Mouse (Mus musculus): Measurements from ENCODE around the gene Pik3ap1. TPM values are rescaled to one million over a fixed set of nuclear protein-coding genes. Genes with fewer than 3 reads are reported as not detected.

Gene Pik3ap1
- polyA plus RNA-seq, 1 experiment from 2014 or later: 3.3 TPM

GRCm38 (mm10) chr19:41258707-41259106 lies 126.2 kb downstream of the Pik3ap1 start:
- Histone ChIP-seq H3K9me3 (no peaks in the 10 kb centered on the region), H3K4me3 (no peak overlapping the region)
- WGBS: 34% methylated on average over 2 of the region's 2 CpGs

GRCm38 (mm10) chr19:41254584-41254983 lies 130.3 kb downstream of the Pik3ap1 start:
- Histone ChIP-seq H3K27ac (no peak overlapping the region), H3K4me1 (replicated peaks) (no peaks in the 10 kb centered on the region; the same call in 1 of the 2 replicates), H3K27me3 (ENCODE audit: insufficient read depth, poor library complexity, severe bottlenecking) (no peaks in the 10 kb centered on the region), H3K9me3 (no peaks in the 10 kb centered on the region), H3K36me3 (peaks cover 38% of the 10 kb centered on the region), H3K4me3 (no peak overlapping the region)
- DNase-seq (ENCODE audit: low spot score): no peak
- WGBS: 92% methylated on average over 5 of the region's 5 CpGs

More at GRCm38 (mm10) chr19:41258707-41259106, 126.2 kb downstream of the Pik3ap1 start:
- Histone ChIP-seq H3K36me3 (peaks cover 24% of the 10 kb centered on the region), H3K4me1 (replicated peaks) (peaks cover 22% of the 10 kb centered on the region), H3K27me3 (ENCODE audit: insufficient read depth, poor library complexity, severe bottlenecking) (no peaks in the 10 kb centered on the region), H3K27ac (no peak overlapping the region)
- DNase-seq (ENCODE audit: low spot score): peak; percentile 41

- WGBS: 78% methylated on average over 4 of the region's 4 CpGs
- no peaks in the 10 kb centered on the region for H3K9me3 ChIP-seq
- H3K36me3 ChIP-seq: peaks cover 71% of the 10 kb centered on the region
- H3K4me3 ChIP-seq: no peak overlapping the region
- H3K27me3 ChIP-seq (ENCODE audit: insufficient read depth, poor library complexity, severe bottlenecking): no peaks in the 10 kb centered on the region
- H3K27ac ChIP-seq: no peak overlapping the region
- no peaks in the 10 kb centered on the region for H3K4me1 ChIP-seq (replicated peaks)
- DNase-seq (ENCODE audit: low spot score): no peak
Observed at GRCm38 (mm10) chr19:41248968-41249367, 135.9 kb downstream of the Pik3ap1 start.

GRCm38 (mm10) chr19:41248271-41248670 lies 136.6 kb downstream of the Pik3ap1 start:
- DNase-seq (ENCODE audit: low spot score): no peak
- Histone ChIP-seq H3K27me3 (ENCODE audit: insufficient read depth, poor library complexity, severe bottlenecking) (no peaks in the 10 kb centered on the region), H3K9me3 (no peaks in the 10 kb centered on the region), H3K4me3 (no peak overlapping the region), H3K27ac (no peak overlapping the region), H3K4me1 (replicated peaks) (no peaks in the 10 kb centered on the region), H3K36me3 (peaks cover 69% of the 10 kb centered on the region)
- 93% methylated on average over 3 of the region's 3 CpGs for WGBS

DNA sequence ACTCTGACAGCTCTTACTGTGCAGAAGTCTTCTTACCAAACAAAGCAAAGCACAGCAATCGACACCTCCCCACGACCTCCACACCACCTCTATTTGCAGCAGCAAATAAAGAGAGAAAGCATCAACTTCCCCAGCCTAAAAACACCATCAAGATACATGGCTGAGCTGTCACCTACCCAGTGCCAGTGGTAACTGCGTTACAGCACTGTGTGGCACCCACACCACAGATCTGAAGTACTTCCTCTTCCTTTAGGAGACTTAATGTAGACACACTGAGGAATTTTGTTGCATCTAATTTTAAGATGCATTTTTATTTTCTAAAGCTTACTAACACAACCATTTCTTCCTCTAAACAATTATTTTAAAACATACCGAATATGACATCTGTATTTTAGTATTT lies 138.6 kb downstream of the Pik3ap1 start:
- Histone ChIP-seq H3K4me1 (replicated peaks) (no peaks in the 10 kb centered on the region), H3K27ac (no peak overlapping the region), H3K27me3 (ENCODE audit: insufficient read depth, poor library complexity, severe bottlenecking) (no peaks in the 10 kb centered on the region), H3K36me3 (peaks cover 76% of the 10 kb centered on the region), H3K4me3 (no peak overlapping the region), H3K9me3 (no peaks in the 10 kb centered on the region)
- no peak for DNase-seq (ENCODE audit: low spot score)
- 85% methylated on average over 4 of the region's 4 CpGs for WGBS

DNA sequence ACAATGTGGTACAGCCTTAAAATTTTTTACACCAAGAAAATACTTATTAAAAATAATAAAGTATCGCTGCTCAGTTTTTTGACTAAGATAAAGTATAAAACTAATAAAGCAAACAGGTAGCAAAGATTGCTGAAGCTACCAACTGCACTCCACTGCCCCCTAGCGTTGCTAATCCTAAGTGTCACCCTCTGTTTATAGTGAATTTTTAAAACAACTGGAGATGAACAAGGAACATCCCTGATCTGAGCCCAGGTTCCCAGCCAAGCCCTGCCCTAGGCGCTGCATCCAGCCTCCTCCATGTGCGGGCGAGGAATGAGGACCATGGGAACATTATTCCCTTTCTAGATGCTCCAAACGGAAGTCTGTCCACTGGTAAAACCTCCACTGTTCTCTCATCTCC lies 140.3 kb downstream of the Pik3ap1 start:
- Histone ChIP-seq H3K4me1 (replicated peaks) (no peaks in the 10 kb centered on the region), H3K9me3 (no peaks in the 10 kb centered on the region), H3K27me3 (ENCODE audit: insufficient read depth, poor library complexity, severe bottlenecking) (no peaks in the 10 kb centered on the region), H3K27ac (no peak overlapping the region), H3K4me3 (no peak overlapping the region), H3K36me3 (peaks cover 92% of the 10 kb centered on the region)
- peak; percentile 43 for DNase-seq (ENCODE audit: low spot score)
- WGBS: 65% methylated on average over 6 of the region's 6 CpGs

- Histone ChIP-seq H3K36me3 (peaks cover 92% of the 10 kb centered on the region), H3K27me3 (ENCODE audit: insufficient read depth, poor library complexity, severe bottlenecking) (no peaks in the 10 kb centered on the region), H3K27ac (no peak overlapping the region), H3K9me3 (no peaks in the 10 kb centered on the region), H3K4me1 (replicated peaks) (no peaks in the 10 kb centered on the region), H3K4me3 (no peak overlapping the region)
- DNase-seq (ENCODE audit: low spot score): no peak
- 96% methylated on average over 5 of the region's 5 CpGs for WGBS
Observed at GRCm38 (mm10) chr19:41241997-41242396, 142.9 kb downstream of the Pik3ap1 start.

- DNase-seq (ENCODE audit: low spot score): no peak
- no peaks in the 10 kb centered on the region for H3K27me3 ChIP-seq (ENCODE audit: insufficient read depth, poor library complexity, severe bottlenecking)
- H3K9me3 ChIP-seq: no peaks in the 10 kb centered on the region
- 95% methylated on average over 4 of the region's 4 CpGs for WGBS
- no peak overlapping the region for H3K4me3 ChIP-seq
- no peak overlapping the region for H3K27ac ChIP-seq
- no peaks in the 10 kb centered on the region for H3K4me1 ChIP-seq (replicated peaks)
- peaks cover 89% of the 10 kb centered on the region for H3K36me3 ChIP-seq
Observed at GRCm38 (mm10) chr19:41233698-41234097, 151.2 kb downstream of the Pik3ap1 start.

Other genes starting within 250 kb of the Pik3ap1 start
- gene Tll2, start 178.3 kb downstream of the Pik3ap1 start, polyA plus RNA-seq (2016; fragmentation: Nextera tagmentation; extraction: Ambion mirVana): 0.25 and 0.68 TPM in 2 replicates
- gene Tm9sf3, start 121.1 kb downstream of the Pik3ap1 start, polyA plus RNA-seq (2016; fragmentation: Nextera tagmentation; extraction: Ambion mirVana): 74.8 and 98.1 TPM in 2 replicates
- 16.5 and 21.1 TPM in 2 replicates for gene Lcor, start 97.5 kb upstream of the Pik3ap1 start, polyA plus RNA-seq (2016; fragmentation: Nextera tagmentation; extraction: Ambion mirVana)
- 3.0 and 3.3 TPM in 2 replicates for gene Gm340, start 197.3 kb upstream of the Pik3ap1 start, polyA plus RNA-seq (2016; fragmentation: Nextera tagmentation; extraction: Ambion mirVana)

Data from hindbrain, embryonic 10.5 days (tissue).